1 mouse cellular context compared by ENCODE assay signal in the genomic region with DNA sequence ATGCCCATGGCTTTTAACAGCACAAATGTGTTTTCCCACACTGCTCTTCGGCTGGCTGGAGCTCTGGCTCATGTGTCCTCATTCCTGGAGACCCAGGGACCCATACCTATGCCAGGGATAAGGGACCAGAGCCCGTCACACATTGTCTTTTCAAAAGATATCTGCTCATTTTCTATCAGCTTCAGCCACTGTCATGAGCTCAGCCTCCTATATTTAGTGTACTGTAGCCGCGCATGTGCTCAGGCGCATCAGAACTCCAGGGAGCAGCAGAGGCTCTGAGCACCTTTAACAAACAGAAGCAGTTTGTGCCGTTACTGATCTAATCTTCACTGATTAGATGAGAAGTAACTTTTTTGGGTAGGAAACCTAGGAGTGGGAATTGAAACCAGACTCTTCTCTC.
TF ChIP-seq lines count a peak whose summit lies in the region.

No protein-coding gene starts in this region.

TF ChIP-seq in MEL, 35 proteins besides CTCF, POLR2A, EP300 and RAD21:
- TF ChIP-seq MYC (IDR thresholded peaks at IDR 0.05; ENCODE audit: low read depth, low read length) (no peak), NRF1 (IDR thresholded peaks at IDR 0.05; ENCODE audit: insufficient read depth, low read depth, low read length, poor library complexity, severe bottlenecking) (peak; percentile 32; the same call in 1 of the 2 replicates)
